17 mouse cellular contexts compared by ENCODE assay signal in genomic region chr11:5478193-5478592, GRCm38 (mm10). TPM values are rescaled to one million over a fixed set of nuclear protein-coding genes. Genes with fewer than 3 reads are reported as not detected.
DNase-seq lines count a peak whose midpoint lies in the region; TF ChIP-seq lines count a peak whose summit lies in the region.
"Had no signal": no experiment of that assay in that cellular context is flagged by ENCODE, and none has a peak within 500 bp of the region (broad histone marks: within the 10 kb centered on the region; RNA-seq: fewer than 3 reads in every experiment).

No protein-coding gene starts in this region.

- intact Hi-C loops in heart, postnatal 25 days (cut with DNase I): no loop called here

- no peaks in the 10 kb centered on the region for H3K27me3 ChIP-seq in E14TG2a.4 (ENCODE audit: insufficient read depth, low read length)
- H3K27me3 ChIP-seq in hindbrain, embryonic 10.5 days (ENCODE audit: insufficient read depth, poor library complexity, severe bottlenecking): no peaks in the 10 kb centered on the region
- H3K27me3 ChIP-seq: forebrain, embryonic 13.5 days; hindbrain, embryonic 15.5 days had no signal

- no peak for TF ChIP-seq CTCF in E14TG2a.4 (conservative IDR thresholded peaks at IDR 0.05; ENCODE audit: low read length)

- WGBS in hindbrain, embryonic 10.5 days: 85% methylated on average over 7 of the region's 7 CpGs

- H3K9ac ChIP-seq in ES-E14 (ENCODE audit: insufficient read depth, low read depth, low read length, poor library complexity, severe bottlenecking): peak overlapping the region; percentile 80
- H3K9ac ChIP-seq: forebrain, embryonic 13.5 days; forebrain, postnatal 0 days; hindbrain, embryonic 15.5 days had no signal

- peak overlapping the region; percentile 75 for H3K27ac ChIP-seq in ES-E14 (ENCODE audit: insufficient read depth, low read depth, low read length, poor library complexity, severe bottlenecking)
- H3K27ac ChIP-seq in hindbrain, embryonic 10.5 days: no peak overlapping the region
- H3K27ac ChIP-seq: embryonic facial prominence, embryonic 10.5 days; forebrain, embryonic 13.5 days; hindbrain, embryonic 15.5 days had no signal

- H3K4me3 ChIP-seq in E14TG2a.4 (replicated peaks; ENCODE audit: low read length) (peak overlapping the region; percentile 84), ES-E14 (ENCODE audit: insufficient read depth in 1 of 2, low read depth in 1 of 2, low read length in 2 of 2, poor library complexity in 1 of 2, severe bottlenecking in 1 of 2) (peak overlapping the region; percentile 61 to 74)
- H3K4me3 ChIP-seq in hindbrain, embryonic 10.5 days: no peak overlapping the region
- H3K4me3 ChIP-seq: embryonic facial prominence, embryonic 10.5 days; forebrain, embryonic 13.5 days; hindbrain, embryonic 15.5 days had no signal

- peaks cover 72% of the 10 kb centered on the region for H3K4me1 ChIP-seq in E14TG2a.4 (replicated peaks; ENCODE audit: low read depth, low read length)
- peaks cover 4 to 18% of the 10 kb centered on the region in 2 experiments for H3K4me1 ChIP-seq in ES-E14 (ENCODE audit: control insufficient read depth in 2 of 2, insufficient read depth in 2 of 2, low read length in 2 of 2, poor library complexity in 1 of 2)
- H3K4me1 ChIP-seq in hindbrain, embryonic 10.5 days (replicated peaks): no peaks in the 10 kb centered on the region
- H3K4me1 ChIP-seq: embryonic facial prominence, embryonic 10.5 days; forebrain, embryonic 13.5 days; hindbrain, embryonic 15.5 days had no signal

- H3K9me3 ChIP-seq in E14TG2a.4 (ENCODE audit: low read length) (no peaks in the 10 kb centered on the region), ES-E14 (ENCODE audit: control insufficient read depth, insufficient read depth, low read depth, low read length) (no peaks in the 10 kb centered on the region)
- H3K9me3 ChIP-seq in hindbrain, embryonic 10.5 days: no peaks in the 10 kb centered on the region
- H3K9me3 ChIP-seq: embryonic facial prominence, embryonic 10.5 days; forebrain, embryonic 13.5 days; hindbrain, embryonic 15.5 days had no signal

- in situ Hi-C loops in ES-E14 (cut with MboI; ENCODE audit: low sequenced_read_pairs in 2 of 2, unreplicated experiment in 2 of 2): no loop called here

- peak; percentile 92 for DNase-seq in heart, adult 11 months
- no peak for DNase-seq in heart, postnatal 25 days (ENCODE audit: low spot score)
- DNase-seq in kidney, postnatal 14 days: peak; percentile 19
- no peak for DNase-seq in kidney, adult 11 months
- DNase-seq in ES-E14 (ENCODE audit: low read depth, low spot score): no peak
- DNase-seq in hindbrain, embryonic 10.5 days (ENCODE audit: low spot score): no peak
- DNase-seq in urinary bladder, adult 18-20 months (ENCODE audit: low spot score in 2 of 2): no peak
- DNase-seq: adrenal gland, adult 2 months; adrenal gland, postnatal 25 days; cerebellum, adult 2 months; cerebellum, postnatal 10 days; forebrain, postnatal 0 days; gastrocnemius, postnatal 25 days had no signal

- H3K36me3 ChIP-seq in E14TG2a.4 (ENCODE audit: insufficient read depth, low read length) (peaks cover 27% of the 10 kb centered on the region), ES-E14 (ENCODE audit: control insufficient read depth, insufficient read depth, low read length, poor library complexity, severe bottlenecking) (peaks cover 7% of the 10 kb centered on the region; the same call in 1 of the 2 replicates)
- H3K36me3 ChIP-seq in hindbrain, embryonic 10.5 days: no peaks in the 10 kb centered on the region
- H3K36me3 ChIP-seq: embryonic facial prominence, embryonic 10.5 days; hindbrain, embryonic 15.5 days had no signal

TF ChIP-seq in ES-E14, 5 proteins besides CTCF, POLR2A, EP300 and RAD21:
- TF ChIP-seq MAFK (IDR thresholded peaks at IDR 0.05; ENCODE audit: insufficient read depth, low read depth, low read length) (no peak), CHD2 (IDR thresholded peaks at IDR 0.05; ENCODE audit: low read depth, low read length) (no peak), HCFC1 (IDR thresholded peaks at IDR 0.05; ENCODE audit: borderline replicate concordance, insufficient read depth, low read length) (0 out of 2 replicates have a peak, but pooled peaks have one; percentile 48)

RNA-seq across cellular contexts. Expression of gene Znrf3, which starts 33.5 kb away (rescaled TPM):
- total RNA-seq in heart, postnatal 25 days (2021): 1 to 10 TPM; 9.4 to 9.7 TPM
- total RNA-seq in ES-E14 (2012; rRNA removed): 15.4 and 19.1 TPM in 2 replicates
- 8.9 and 11.6 TPM in 2 replicates for polyA plus RNA-seq in hindbrain, embryonic 10.5 days (2016; fragmentation: Nextera tagmentation; extraction: Ambion mirVana)

RNA-seq across cellular contexts. Expression of gene Xbp1, which starts 42.3 kb away (rescaled TPM):
- total RNA-seq in heart, postnatal 25 days (2021): 10 to 100 TPM; 68.7 to 74.8 TPM
- 143 and 195 TPM in 2 replicates for total RNA-seq in ES-E14 (2012; rRNA removed)
- 126 and 131 TPM in 2 replicates for polyA plus RNA-seq in hindbrain, embryonic 10.5 days (2016; fragmentation: Nextera tagmentation; extraction: Ambion mirVana)

Comparison
In these comparisons a context has a peak if more than half of its experiments do, and no peak if none do; other contexts are left out.
1. DNase-seq: peak in heart, adult 11 months (single experiment) and kidney, postnatal 14 days (single experiment); none in heart, postnatal 25 days (single experiment), kidney, adult 11 months (single experiment), ES-E14 (single experiment), hindbrain, embryonic 10.5 days (single experiment) and urinary bladder, adult 18-20 months (0 of 2).